Mouse (Mus musculus): ENCODE results near the gene Unk. TPM values are rescaled to one million over a fixed set of nuclear protein-coding genes. Genes with fewer than 3 reads are reported as not detected.
A peak's percentile ranks its signal among the peaks of the same experiment; 100 is the strongest.

Unk gene
- polyA plus RNA-seq, 1 experiment, result 21.5 TPM

GRCm38 (mm10) chr11:116004840-116005700, 25.1 kb upstream of the Unk start:
- Histone ChIP-seq H3K27me3 (ENCODE audit: control insufficient read depth, insufficient read depth, low read length) (no peaks in the 10 kb centered on the region), H3K27ac (ENCODE audit: insufficient read depth, low read depth, low read length) (peak overlapping the region; percentile 76), H3K4me3 (ENCODE audit: low read depth, low read length) (peak overlapping the region; percentile 56), H3K4me1 (ENCODE audit: control insufficient read depth, insufficient read depth, insufficient read length, low read length) (peaks cover 24% of the 10 kb centered on the region), H3K36me3 (ENCODE audit: control insufficient read depth, insufficient read depth, low read length) (peaks cover 45% of the 10 kb centered on the region)
- WGBS, result 4% methylated on average over 54 of the region's 54 CpGs
- TF ChIP-seq POLR2A (IDR thresholded peaks at IDR 0.05; ENCODE audit: low read depth, low read length), result no peak
- peak; percentile 47 for TF ChIP-seq CTCF (IDR thresholded peaks at IDR 0.05; ENCODE audit: extremely low read depth, insufficient read length, insufficient replicate concordance, low read depth, low read length)

DNA sequence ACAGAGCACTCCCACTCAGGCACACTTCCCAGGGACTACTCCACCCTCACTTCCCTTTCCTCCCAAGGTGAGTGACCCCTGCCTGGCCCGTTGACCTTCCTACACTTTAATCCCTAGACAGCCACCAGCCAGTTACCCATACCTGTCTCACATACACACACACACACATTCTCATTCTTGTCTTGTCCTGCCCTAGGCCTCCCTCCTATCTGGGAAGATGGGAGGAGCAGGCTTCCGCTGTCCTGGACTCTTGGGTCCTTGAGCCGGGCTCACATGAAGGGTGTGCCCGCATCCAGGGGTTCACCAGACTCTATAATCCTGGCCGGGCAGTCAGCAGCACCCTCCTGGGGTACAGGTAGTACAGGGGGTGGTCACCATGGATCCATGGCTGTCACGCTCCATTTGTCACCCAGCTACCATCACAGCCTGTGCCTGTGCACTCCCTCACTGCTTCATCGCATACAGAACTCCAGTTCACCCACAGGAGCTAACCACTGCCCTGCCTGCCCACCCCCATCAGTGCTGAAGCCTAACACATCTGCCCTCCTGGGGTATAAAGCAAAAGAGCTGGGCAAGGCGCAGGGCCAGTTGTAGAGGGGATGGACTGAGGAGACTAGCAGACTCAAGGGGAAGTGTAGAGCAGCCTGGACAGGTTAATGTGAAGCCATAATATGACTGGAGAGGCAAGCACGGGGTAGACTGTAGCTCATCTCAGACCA, 24.3 kb upstream of the Unk start:
- TF ChIP-seq POLR2A (IDR thresholded peaks at IDR 0.05; ENCODE audit: low read depth, low read length) (no peak), CTCF (IDR thresholded peaks at IDR 0.05; ENCODE audit: extremely low read depth, insufficient read length, insufficient replicate concordance, low read depth, low read length) (no peak)
- Histone ChIP-seq H3K36me3 (ENCODE audit: control insufficient read depth, insufficient read depth, low read length) (peaks cover 39% of the 10 kb centered on the region), H3K27me3 (ENCODE audit: control insufficient read depth, insufficient read depth, low read length) (no peaks in the 10 kb centered on the region), H3K4me1 (ENCODE audit: control insufficient read depth, insufficient read depth, insufficient read length, low read length) (peaks cover 24% of the 10 kb centered on the region), H3K4me3 (ENCODE audit: low read depth, low read length) (peak overlapping the region; percentile 56; the same call in 1 of the 2 replicates), H3K27ac (ENCODE audit: insufficient read depth, low read depth, low read length) (peak overlapping the region; percentile 76)
- WGBS, result 47% methylated on average over 9 of the region's 9 CpGs

DNA sequence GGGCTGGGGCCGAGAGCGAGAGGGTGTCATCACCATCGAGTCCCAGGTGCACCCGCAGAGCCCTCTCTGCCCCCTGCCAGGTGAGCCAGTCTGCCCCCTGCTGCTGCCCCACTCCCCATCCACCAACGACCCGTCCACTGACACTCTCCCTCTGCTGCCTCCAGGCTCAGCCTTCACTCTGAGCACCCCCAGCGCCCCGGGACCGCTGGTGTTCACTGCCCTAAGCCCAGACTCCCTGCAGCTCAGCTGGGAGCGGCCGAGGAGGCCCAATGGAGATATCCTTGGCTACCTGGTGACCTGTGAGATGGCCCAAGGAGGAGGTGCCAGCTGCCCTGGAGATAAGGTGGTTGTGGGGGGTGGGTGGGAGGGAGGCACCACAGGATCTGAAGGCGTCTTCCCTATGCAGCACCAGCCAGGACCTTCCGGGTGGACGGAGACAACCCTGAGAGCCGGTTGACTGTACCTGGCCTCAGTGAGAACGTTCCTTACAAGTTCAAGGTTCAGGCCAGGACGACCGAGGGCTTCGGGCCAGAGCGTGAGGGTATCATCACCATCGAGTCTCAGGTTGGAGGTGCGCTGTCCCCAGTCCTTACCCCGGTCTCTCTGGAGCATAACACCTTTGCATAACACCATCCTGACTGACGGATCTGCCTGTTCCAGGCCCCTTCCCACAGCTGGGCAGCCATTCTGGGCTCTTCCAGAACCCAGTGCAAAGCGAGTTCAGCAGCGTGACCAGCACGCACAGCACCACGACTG, 22.8 kb upstream of the Unk start:
- H3K27ac ChIP-seq (ENCODE audit: insufficient read depth, low read depth, low read length), result no peak overlapping the region
- H3K27me3 ChIP-seq (ENCODE audit: control insufficient read depth, insufficient read depth, low read length), result no peaks in the 10 kb centered on the region
- 91% methylated on average over 28 of the region's 28 CpGs for WGBS
- H3K36me3 ChIP-seq (ENCODE audit: control insufficient read depth, insufficient read depth, low read length), result peaks cover 34% of the 10 kb centered on the region
- peaks cover 29% of the 10 kb centered on the region for H3K4me1 ChIP-seq (ENCODE audit: control insufficient read depth, insufficient read depth, insufficient read length, low read length)
- no peak overlapping the region for H3K4me3 ChIP-seq (ENCODE audit: low read depth, low read length)
- no peak for TF ChIP-seq CTCF (IDR thresholded peaks at IDR 0.05; ENCODE audit: extremely low read depth, insufficient read length, insufficient replicate concordance, low read depth, low read length)
- TF ChIP-seq POLR2A (IDR thresholded peaks at IDR 0.05; ENCODE audit: low read depth, low read length), result no peak

- TF ChIP-seq CTCF (IDR thresholded peaks at IDR 0.05; ENCODE audit: extremely low read depth, insufficient read length, insufficient replicate concordance, low read depth, low read length), result no peak
- no peak for TF ChIP-seq POLR2A (IDR thresholded peaks at IDR 0.05; ENCODE audit: low read depth, low read length)
- WGBS, result 81% methylated on average over 11 of the region's 11 CpGs
- H3K4me3 ChIP-seq (ENCODE audit: low read depth, low read length), result no peak overlapping the region
- no peaks in the 10 kb centered on the region for H3K27me3 ChIP-seq (ENCODE audit: control insufficient read depth, insufficient read depth, low read length)
- H3K4me1 ChIP-seq (ENCODE audit: control insufficient read depth, insufficient read depth, insufficient read length, low read length), result peaks cover 36% of the 10 kb centered on the region
- no peak overlapping the region for H3K27ac ChIP-seq (ENCODE audit: insufficient read depth, low read depth, low read length)
- H3K36me3 ChIP-seq (ENCODE audit: control insufficient read depth, insufficient read depth, low read length), result peaks cover 29% of the 10 kb centered on the region
Observed at GRCm38 (mm10) chr11:116008411-116008810, 21.7 kb upstream of the Unk start.

DNA sequence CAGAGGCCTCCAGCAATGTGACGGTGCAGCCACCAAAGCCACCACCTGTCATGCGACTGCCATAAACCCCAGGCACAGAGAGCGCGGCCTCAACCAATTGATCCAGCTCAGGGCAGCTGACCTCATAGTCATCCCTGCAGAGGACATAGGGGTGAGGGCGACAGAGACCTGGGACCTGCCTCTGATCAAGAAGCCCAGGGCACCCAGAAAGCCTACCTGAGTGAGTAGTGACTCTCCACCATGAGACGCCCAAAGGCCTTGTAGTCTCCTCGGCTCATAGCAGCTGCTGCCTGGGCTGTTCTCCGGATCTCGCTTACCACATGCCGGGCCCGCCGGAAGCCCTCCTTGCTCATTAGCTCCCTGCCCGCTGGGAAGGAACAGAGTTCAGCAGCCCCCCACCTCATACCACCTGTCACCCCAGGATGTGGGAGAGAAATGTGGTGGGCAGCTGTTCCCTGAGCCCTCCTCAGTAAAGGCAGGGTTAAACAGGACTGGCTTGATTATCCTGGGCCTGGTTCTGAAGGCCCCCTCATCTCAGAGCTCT, 21.2 kb upstream of the Unk start:
- H3K27ac ChIP-seq (ENCODE audit: insufficient read depth, low read depth, low read length), result no peak overlapping the region
- H3K4me1 ChIP-seq (ENCODE audit: control insufficient read depth, insufficient read depth, insufficient read length, low read length), result peaks cover 35% of the 10 kb centered on the region
- peaks cover 24% of the 10 kb centered on the region for H3K36me3 ChIP-seq (ENCODE audit: control insufficient read depth, insufficient read depth, low read length)
- TF ChIP-seq POLR2A (IDR thresholded peaks at IDR 0.05; ENCODE audit: low read depth, low read length), result no peak
- no peak for TF ChIP-seq CTCF (IDR thresholded peaks at IDR 0.05; ENCODE audit: extremely low read depth, insufficient read length, insufficient replicate concordance, low read depth, low read length)
- no peaks in the 10 kb centered on the region for H3K27me3 ChIP-seq (ENCODE audit: control insufficient read depth, insufficient read depth, low read length)
- 95% methylated on average over 13 of the region's 13 CpGs for WGBS
- H3K4me3 ChIP-seq (ENCODE audit: low read depth, low read length), result no peak overlapping the region

GRCm38 (mm10) chr11:116009661-116010060, 20.5 kb upstream of the Unk start:
- Histone ChIP-seq H3K4me3 (ENCODE audit: low read depth, low read length) (no peak overlapping the region), H3K36me3 (ENCODE audit: control insufficient read depth, insufficient read depth, low read length) (peaks cover 24% of the 10 kb centered on the region), H3K27me3 (ENCODE audit: control insufficient read depth, insufficient read depth, low read length) (no peaks in the 10 kb centered on the region), H3K27ac (ENCODE audit: insufficient read depth, low read depth, low read length) (no peak overlapping the region), H3K4me1 (ENCODE audit: control insufficient read depth, insufficient read depth, insufficient read length, low read length) (peaks cover 31% of the 10 kb centered on the region)
- 95% methylated on average over 11 of the region's 11 CpGs for WGBS
- no peak for TF ChIP-seq CTCF (IDR thresholded peaks at IDR 0.05; ENCODE audit: extremely low read depth, insufficient read length, insufficient replicate concordance, low read depth, low read length)
- no peak for TF ChIP-seq POLR2A (IDR thresholded peaks at IDR 0.05; ENCODE audit: low read depth, low read length)

All from small intestine, adult 2 months (tissue).